Mouse (Mus musculus): ENCODE data around the gene Gan. TPM values are rescaled to one million over a fixed set of nuclear protein-coding genes. Genes with fewer than 3 reads are reported as not detected.

The Gan gene
- polyA plus RNA-seq, 1 experiment from 2014 or later = 3.9 TPM

- WGBS (ENCODE audit: missing documents) = 40% methylated on average over 2 of the region's 3 CpGs
- Histone ChIP-seq H3K36me3 (ENCODE audit: inconsistent target) (no peaks in the 10 kb centered on the region), H3K4me3 (ENCODE audit: inconsistent target) (no peak overlapping the region), H3K79me2 (ENCODE audit: inconsistent target) (no peaks in the 10 kb centered on the region), H3K27ac (peak overlapping the region; percentile 13; the same call in 1 of the 2 replicates)
Observed at GRCm38 (mm10) chr8:117133702-117134101, 24.2 kb upstream of the Gan start.

GRCm38 (mm10) chr8:117136351-117136750, 21.6 kb upstream of the Gan start:
- Histone ChIP-seq H3K4me3 (ENCODE audit: inconsistent target) (no peak overlapping the region), H3K27ac (no peak overlapping the region)
- WGBS (ENCODE audit: missing documents) = 100% methylated on average over 4 of the region's 4 CpGs

DNA sequence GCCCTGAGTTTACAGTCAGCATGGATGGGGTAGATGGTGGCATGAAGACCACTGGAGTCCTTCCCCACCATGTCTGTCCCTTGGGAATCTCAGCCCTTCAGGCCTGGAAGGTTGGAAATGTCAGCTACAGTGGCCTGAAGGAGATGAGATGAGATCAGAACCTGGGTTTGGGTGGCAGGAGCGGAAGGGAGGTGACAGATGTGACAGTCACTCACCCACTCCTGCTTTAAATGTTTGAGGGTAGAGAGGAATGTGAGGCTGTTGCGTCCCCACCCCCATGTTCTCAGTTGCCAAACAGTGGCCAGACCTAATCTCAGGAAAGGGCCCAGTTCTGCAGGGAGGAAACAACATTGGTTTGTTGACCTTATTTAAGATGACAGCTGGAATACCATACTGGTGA, 21.2 kb upstream of the Gan start:
- H3K36me3 ChIP-seq (ENCODE audit: inconsistent target) = no peaks in the 10 kb centered on the region
- no peaks in the 10 kb centered on the region for H3K79me2 ChIP-seq (ENCODE audit: inconsistent target)
- no peak overlapping the region for H3K27ac ChIP-seq
- no peak overlapping the region for H3K4me3 ChIP-seq (ENCODE audit: inconsistent target)
- WGBS (ENCODE audit: missing documents) = 85% methylated on average over 2 of the region's 2 CpGs

More at GRCm38 (mm10) chr8:117136351-117136750, 21.6 kb upstream of the Gan start:
- Histone ChIP-seq H3K36me3 (ENCODE audit: inconsistent target) (no peaks in the 10 kb centered on the region), H3K79me2 (ENCODE audit: inconsistent target) (no peaks in the 10 kb centered on the region)

GRCm38 (mm10) chr8:117137357-117137756, 20.6 kb upstream of the Gan start:
- Histone ChIP-seq H3K36me3 (ENCODE audit: inconsistent target) (no peaks in the 10 kb centered on the region), H3K27ac (no peak overlapping the region), H3K79me2 (ENCODE audit: inconsistent target) (no peaks in the 10 kb centered on the region), H3K4me3 (ENCODE audit: inconsistent target) (no peak overlapping the region)
- 77% methylated on average over 11 of the region's 11 CpGs for WGBS (ENCODE audit: missing documents)

GRCm38 (mm10) chr8:117148520-117148919, 9.4 kb upstream of the Gan start:
- no peak overlapping the region for H3K27ac ChIP-seq
- no peak overlapping the region for H3K4me3 ChIP-seq (ENCODE audit: inconsistent target)
- no peaks in the 10 kb centered on the region for H3K36me3 ChIP-seq (ENCODE audit: inconsistent target)
- WGBS (ENCODE audit: missing documents) = 91% methylated on average over 6 of the region's 6 CpGs
- H3K79me2 ChIP-seq (ENCODE audit: inconsistent target) = no peaks in the 10 kb centered on the region

DNA sequence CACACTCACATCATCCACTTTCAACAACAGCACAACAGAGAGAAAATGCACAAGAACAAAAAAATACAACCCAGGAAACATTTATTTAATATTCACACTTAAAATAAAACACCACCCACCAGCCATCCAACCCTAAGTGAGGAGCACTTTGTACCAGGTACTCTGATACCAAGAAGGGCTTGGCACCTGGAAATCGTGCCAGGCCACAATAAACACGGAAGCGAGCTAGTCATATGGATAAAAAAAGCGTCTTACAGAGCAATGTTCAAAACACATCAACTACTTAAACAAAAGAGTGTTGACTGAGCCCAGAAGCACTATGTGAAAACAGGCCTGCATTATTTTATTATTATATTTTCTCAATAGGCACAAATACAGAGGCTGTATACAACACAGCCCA, 1.8 kb upstream of the Gan start:
- no peak overlapping the region for H3K27ac ChIP-seq
- peaks cover 58% of the 10 kb centered on the region for H3K79me2 ChIP-seq (ENCODE audit: inconsistent target)
- 94% methylated on average over 4 of the region's 4 CpGs for WGBS (ENCODE audit: missing documents)
- no peaks in the 10 kb centered on the region for H3K36me3 ChIP-seq (ENCODE audit: inconsistent target)
- peak overlapping the region; percentile 99; the same call in 1 of the 2 replicates for H3K4me3 ChIP-seq (ENCODE audit: inconsistent target)

- peak overlapping the region; percentile 82 for H3K27ac ChIP-seq
Observed at GRCm38 (mm10) chr8:117156866-117157768, 818 bp upstream of the Gan start.

DNA sequence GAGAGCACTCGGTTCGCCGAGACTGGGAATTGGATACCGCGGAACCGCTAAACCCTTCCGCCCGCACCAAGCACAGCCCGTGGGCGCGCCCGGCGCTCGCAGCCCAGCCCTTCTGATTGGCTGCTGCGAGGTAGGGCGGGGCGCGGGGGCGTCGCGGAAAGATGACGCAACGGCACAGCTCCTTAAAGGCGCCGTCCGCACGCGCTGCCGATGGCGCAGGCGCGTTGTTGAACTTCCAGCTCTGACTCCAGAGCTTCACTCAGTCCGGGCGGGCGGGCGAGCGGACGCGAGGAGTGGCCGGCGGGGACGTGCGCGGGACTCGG, 205 bp upstream of the Gan start:
- Histone ChIP-seq H3K27ac (peak overlapping the region; percentile 82), H3K36me3 (ENCODE audit: inconsistent target) (no peaks in the 10 kb centered on the region)
- WGBS (ENCODE audit: missing documents) = 0% methylated on average over 30 of the region's 45 CpGs

More at GRCm38 (mm10) chr8:117156866-117157768, 818 bp upstream of the Gan start:
- Histone ChIP-seq H3K36me3 (ENCODE audit: inconsistent target) (no peaks in the 10 kb centered on the region), H3K79me2 (ENCODE audit: inconsistent target) (peaks cover 67% of the 10 kb centered on the region), H3K4me3 (ENCODE audit: inconsistent target) (peak overlapping the region; percentile 99)
- WGBS (ENCODE audit: missing documents) = 4% methylated on average over 33 of the region's 33 CpGs

GRCm38 (mm10) chr8:117159031-117159430, 1.1 kb downstream of the Gan start:
- peak overlapping the region; percentile 44 for H3K4me3 ChIP-seq (ENCODE audit: inconsistent target)
- peaks cover 87% of the 10 kb centered on the region for H3K79me2 ChIP-seq (ENCODE audit: inconsistent target)
- H3K27ac ChIP-seq = no peak overlapping the region
- 83% methylated on average over 5 of the region's 5 CpGs for WGBS (ENCODE audit: missing documents)
- H3K36me3 ChIP-seq (ENCODE audit: inconsistent target) = no peaks in the 10 kb centered on the region

More for the DNA sequence above, 205 bp upstream of the Gan start:
- peaks cover 74% of the 10 kb centered on the region for H3K79me2 ChIP-seq (ENCODE audit: inconsistent target)
- H3K4me3 ChIP-seq (ENCODE audit: inconsistent target) = peak overlapping the region; percentile 99

GRCm38 (mm10) chr8:117164912-117165311, 7.0 kb downstream of the Gan start:
- peaks cover 97% of the 10 kb centered on the region for H3K79me2 ChIP-seq (ENCODE audit: inconsistent target)
- no peaks in the 10 kb centered on the region for H3K36me3 ChIP-seq (ENCODE audit: inconsistent target)
- no peak overlapping the region for H3K27ac ChIP-seq
- 82% methylated on average over 4 of the region's 4 CpGs for WGBS (ENCODE audit: missing documents)
- no peak overlapping the region for H3K4me3 ChIP-seq (ENCODE audit: inconsistent target)

- peaks cover 96% of the 10 kb centered on the region for H3K79me2 ChIP-seq (ENCODE audit: inconsistent target)
- 89% methylated on average over 4 of the region's 4 CpGs for WGBS (ENCODE audit: missing documents)
- H3K4me3 ChIP-seq (ENCODE audit: inconsistent target) = no peak overlapping the region
- no peaks in the 10 kb centered on the region for H3K36me3 ChIP-seq (ENCODE audit: inconsistent target)
- H3K27ac ChIP-seq = no peak overlapping the region
Observed at GRCm38 (mm10) chr8:117165542-117165941, 7.6 kb downstream of the Gan start.

- peaks cover 96% of the 10 kb centered on the region for H3K79me2 ChIP-seq (ENCODE audit: inconsistent target)
- no peak overlapping the region for H3K4me3 ChIP-seq (ENCODE audit: inconsistent target)
- no peak overlapping the region for H3K27ac ChIP-seq
- 100% methylated on average over 2 of the region's 2 CpGs for WGBS (ENCODE audit: missing documents)
- H3K36me3 ChIP-seq (ENCODE audit: inconsistent target) = no peaks in the 10 kb centered on the region
Observed at GRCm38 (mm10) chr8:117166515-117166914, 8.6 kb downstream of the Gan start.

GRCm38 (mm10) chr8:117167243-117167883, 9.4 kb downstream of the Gan start:
- no peaks in the 10 kb centered on the region for H3K36me3 ChIP-seq (ENCODE audit: inconsistent target)

DNA sequence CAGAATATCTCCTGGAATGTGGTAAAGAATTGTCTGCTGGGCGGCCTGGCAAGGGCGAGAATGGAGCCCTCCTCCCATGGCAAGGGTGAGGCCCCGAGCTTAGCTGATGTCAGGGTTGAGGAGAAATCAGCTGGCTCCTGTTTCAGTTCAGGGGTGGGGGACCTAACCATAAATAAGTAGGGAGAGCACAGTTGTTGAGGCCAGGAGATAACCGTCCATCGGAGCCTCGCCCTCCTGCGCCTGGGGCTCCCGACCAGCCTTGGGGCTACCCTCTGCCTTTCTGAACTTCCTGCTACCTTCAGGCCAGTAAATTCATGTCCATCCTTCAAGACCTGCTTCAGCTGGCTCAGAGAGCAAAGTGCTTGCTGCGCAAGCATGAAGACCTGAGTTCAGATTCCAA, 10.4 kb downstream of the Gan start:
- Histone ChIP-seq H3K36me3 (ENCODE audit: inconsistent target) (no peaks in the 10 kb centered on the region), H3K4me3 (ENCODE audit: inconsistent target) (no peak overlapping the region), H3K27ac (no peak overlapping the region), H3K79me2 (ENCODE audit: inconsistent target) (peaks cover 94% of the 10 kb centered on the region)
- 95% methylated on average over 9 of the region's 9 CpGs for WGBS (ENCODE audit: missing documents)

More at GRCm38 (mm10) chr8:117167243-117167883, 9.4 kb downstream of the Gan start:
- Histone ChIP-seq H3K27ac (no peak overlapping the region), H3K4me3 (ENCODE audit: inconsistent target) (no peak overlapping the region), H3K79me2 (ENCODE audit: inconsistent target) (peaks cover 94% of the 10 kb centered on the region)
- WGBS (ENCODE audit: missing documents) = 93% methylated on average over 7 of the region's 8 CpGs

DNA sequence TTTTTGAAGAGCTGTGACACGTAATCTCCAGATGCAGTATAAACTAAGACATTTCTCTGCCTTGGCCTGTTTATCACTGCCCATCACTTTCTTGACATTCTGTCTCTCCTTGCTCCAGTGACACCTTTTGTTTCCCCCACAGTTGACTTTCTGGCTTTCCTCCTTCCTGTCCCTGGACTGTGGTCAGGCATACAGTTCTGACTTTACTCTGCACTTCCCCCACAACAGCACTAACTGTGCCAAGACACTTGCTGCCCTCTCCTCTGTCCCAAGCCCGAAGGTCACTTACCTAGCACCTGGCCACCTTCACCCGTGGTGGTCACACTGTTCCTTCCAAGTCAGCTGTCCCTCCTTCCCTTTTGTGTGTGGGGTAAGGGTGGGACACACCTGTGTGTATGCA, 13.9 kb downstream of the Gan start:
- H3K36me3 ChIP-seq (ENCODE audit: inconsistent target) = peaks cover 5% of the 10 kb centered on the region; the same call in 1 of the 2 replicates
- H3K79me2 ChIP-seq (ENCODE audit: inconsistent target) = peaks cover 82% of the 10 kb centered on the region
- H3K27ac ChIP-seq = no peak overlapping the region
- WGBS (ENCODE audit: missing documents) = 40% methylated on average over 3 of the region's 3 CpGs
- H3K4me3 ChIP-seq (ENCODE audit: inconsistent target) = no peak overlapping the region
